ENCODE assay signal across 8 mouse cellular contexts in the genomic region with DNA sequence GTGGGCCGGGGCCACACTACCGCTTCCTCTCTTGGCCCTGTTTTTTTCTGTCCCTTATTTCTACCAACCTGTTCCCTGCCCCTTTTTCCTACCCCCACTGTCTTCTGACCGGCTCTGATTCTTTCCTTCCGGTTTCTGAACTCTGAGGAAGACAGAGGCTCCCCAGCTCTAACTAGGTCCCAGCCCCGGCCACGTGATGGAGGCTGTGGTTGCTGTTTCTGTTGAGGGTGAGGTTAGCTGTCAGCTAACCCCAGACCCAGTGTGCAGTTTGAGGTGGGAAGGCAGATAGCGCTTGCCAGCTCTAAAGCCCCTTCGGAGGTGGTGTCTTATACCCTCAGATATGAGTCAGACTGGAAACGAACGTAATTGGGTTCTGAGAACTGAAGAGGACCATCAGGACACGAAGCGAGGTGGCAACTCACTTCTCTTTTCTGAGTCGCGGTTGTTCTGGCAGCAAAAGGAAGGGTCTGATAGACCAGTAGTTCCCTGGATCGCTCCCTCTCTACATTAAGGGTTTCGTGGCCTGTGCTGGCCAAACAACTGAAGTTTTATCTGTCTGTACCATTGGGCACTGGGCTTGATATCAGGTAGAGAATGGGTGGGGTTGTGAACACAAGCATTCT. TPM values are rescaled to one million over a fixed set of nuclear protein-coding genes. Genes with fewer than 3 reads are reported as not detected.
DNase-seq lines count a peak whose midpoint lies in the region; ATAC-seq lines count a peak whose summit lies in the region.

No protein-coding gene starts in this region.

- no peaks in the 10 kb centered on the region for H3K27me3 ChIP-seq in embryonic facial prominence, embryonic 14.5 days (replicated peaks; ENCODE audit: control insufficient read depth, insufficient read depth, low read length)
- H3K27me3 ChIP-seq in limb, embryonic 15.5 days = 0 out of 2 replicates have a peak, but pooled peaks cover 5% of the 10 kb centered on the region
- H3K27me3 ChIP-seq in midbrain, embryonic 14.5 days (ENCODE audit: control insufficient read depth, insufficient read depth, low read length) = no peaks in the 10 kb centered on the region

- H3K9me3 ChIP-seq in embryonic facial prominence, embryonic 14.5 days (ENCODE audit: control insufficient read depth, low read length) = no peaks in the 10 kb centered on the region
- no peaks in the 10 kb centered on the region for H3K9me3 ChIP-seq in limb, embryonic 15.5 days
- H3K9me3 ChIP-seq in midbrain, embryonic 14.5 days (ENCODE audit: control insufficient read depth, low read length) = no peaks in the 10 kb centered on the region

- H3K4me2 ChIP-seq in embryonic facial prominence, embryonic 14.5 days (ENCODE audit: low read depth, low read length) = peak overlapping the region; percentile 100
- H3K4me2 ChIP-seq in limb, embryonic 15.5 days = peak overlapping the region; percentile 99
- peak overlapping the region; percentile 99 for H3K4me2 ChIP-seq in midbrain, embryonic 14.5 days (ENCODE audit: low read length)

- no peak overlapping the region; the same call in 1 of the 2 replicates for H3K27ac ChIP-seq in embryonic facial prominence, embryonic 14.5 days (replicated peaks; ENCODE audit: low read depth, low read length)
- H3K27ac ChIP-seq in limb, embryonic 15.5 days = no peak overlapping the region
- H3K27ac ChIP-seq in midbrain, embryonic 14.5 days (replicated peaks; ENCODE audit: low read depth, low read length) = peak overlapping the region; percentile 70; the same call in 1 of the 2 replicates

- H3K9ac ChIP-seq in embryonic facial prominence, embryonic 14.5 days (ENCODE audit: low read depth, low read length) = 0 out of 2 replicates have a peak overlapping the region, but pooled peaks have one; percentile 60
- no peak overlapping the region for H3K9ac ChIP-seq in limb, embryonic 15.5 days
- peak overlapping the region; percentile 75 for H3K9ac ChIP-seq in midbrain, embryonic 14.5 days (replicated peaks; ENCODE audit: low read length)

- peak overlapping the region; percentile 54 for H3K4me3 ChIP-seq in embryonic facial prominence, embryonic 14.5 days (ENCODE audit: low read depth, low read length)
- peak overlapping the region; percentile 49; the same call in 1 of the 2 replicates for H3K4me3 ChIP-seq in limb, embryonic 15.5 days
- peak overlapping the region; percentile 59 for H3K4me3 ChIP-seq in midbrain, embryonic 14.5 days (replicated peaks; ENCODE audit: low read depth, low read length)

- intact Hi-C loops in heart, postnatal 14 days (cut with DNase I) = no loop called here

- H3K36me3 ChIP-seq in embryonic facial prominence, embryonic 14.5 days (ENCODE audit: control insufficient read depth, insufficient read depth, low read length) = no peaks in the 10 kb centered on the region
- H3K36me3 ChIP-seq in limb, embryonic 15.5 days = no peaks in the 10 kb centered on the region
- H3K36me3 ChIP-seq in midbrain, embryonic 14.5 days (ENCODE audit: control insufficient read depth, insufficient read depth, low read length) = 0 out of 2 replicates have a peak, but pooled peaks cover 8% of the 10 kb centered on the region

- no peak for ATAC-seq in embryonic facial prominence, embryonic 14.5 days (ENCODE audit: low read depth)
- ATAC-seq in limb, embryonic 15.5 days (ENCODE audit: insufficient number of reproducible peaks, low FRiP score, low TSS enrichment, low read depth) = no peak
- ATAC-seq in midbrain, embryonic 14.5 days (ENCODE audit: low FRiP score, low TSS enrichment) = no peak

- peak; percentile 43 for DNase-seq in layer of hippocampus, adult 11-12 months (ENCODE audit: low spot score)
- no peak for DNase-seq in layer of hippocampus, adult 8-10 months (ENCODE audit: low spot score in 2 of 2)
- DNase-seq in embryonic facial prominence, embryonic 14.5 days (ENCODE audit: low spot score) = no peak
- peak; percentile 25 to 29 for DNase-seq in heart, postnatal 14 days
- DNase-seq in midbrain, embryonic 14.5 days = no peak
- peak; percentile 46 for DNase-seq in telencephalon, adult 2 months (ENCODE audit: low read depth, low spot score)
- no peak for DNase-seq in cerebellum, adult 9-10 months

- 57% methylated on average over 16 of the region's 16 CpGs for WGBS in embryonic facial prominence, embryonic 14.5 days
- WGBS in limb, embryonic 15.5 days = 64% methylated on average over 16 of the region's 16 CpGs
- WGBS in midbrain, embryonic 14.5 days = 65% methylated on average over 16 of the region's 16 CpGs

- no peaks in the 10 kb centered on the region for H3K4me1 ChIP-seq in embryonic facial prominence, embryonic 14.5 days (ENCODE audit: control insufficient read depth, insufficient read depth, low read length)
- peaks cover 13% of the 10 kb centered on the region for H3K4me1 ChIP-seq in limb, embryonic 15.5 days
- H3K4me1 ChIP-seq in midbrain, embryonic 14.5 days (ENCODE audit: control insufficient read depth, insufficient read depth, low read length) = peaks cover 12% of the 10 kb centered on the region

RNA-seq across cellular contexts. Expression of a gene that starts 2.4 kb away (rescaled TPM):
- 10 to 100 TPM; 14.5 to 15.9 (median 15.1) TPM for total RNA-seq in layer of hippocampus, adult 8-10 months (2022)
- polyA plus RNA-seq in embryonic facial prominence, embryonic 14.5 days (2014; fragmentation: Nextera tagmentation; extraction: Ambion mirVana) = 5.3 and 6.4 TPM in 2 replicates
- total RNA-seq in heart, postnatal 14 days (2021) = 1 to 10 TPM; 3.4 to 4.5 TPM
- 4.1 and 5.1 TPM in 2 replicates for polyA plus RNA-seq in limb, embryonic 15.5 days (2015; fragmentation: Nextera tagmentation; extraction: Ambion mirVana)
- polyA plus RNA-seq in midbrain, embryonic 14.5 days (2014; fragmentation: Nextera tagmentation; extraction: Ambion mirVana) = 26.4 and 28.0 TPM in 2 replicates

RNA-seq across cellular contexts. Expression of a gene that starts 25.7 kb away (rescaled TPM):
- 1,000 to 10,000 TPM; 1,746 to 1,909 (median 1,854) TPM for total RNA-seq in layer of hippocampus, adult 8-10 months (2022)
- 3,072 and 3,339 TPM in 2 replicates for polyA plus RNA-seq in embryonic facial prominence, embryonic 14.5 days (2014; fragmentation: Nextera tagmentation; extraction: Ambion mirVana)
- total RNA-seq in heart, postnatal 14 days (2021) = 100 to 1,000 TPM; 658 to 665 TPM
- polyA plus RNA-seq in limb, embryonic 15.5 days (2015; fragmentation: Nextera tagmentation; extraction: Ambion mirVana) = 3,280 and 3,478 TPM in 2 replicates
- polyA plus RNA-seq in midbrain, embryonic 14.5 days (2014; fragmentation: Nextera tagmentation; extraction: Ambion mirVana) = 4,878 and 5,143 TPM in 2 replicates

RNA-seq across cellular contexts. Expression of a gene that starts 37.6 kb away (rescaled TPM):
- 10 to 100 TPM; 32.1 to 40.8 (median 39.0) TPM for total RNA-seq in layer of hippocampus, adult 8-10 months (2022)
- 26.0 and 27.5 TPM in 2 replicates for polyA plus RNA-seq in embryonic facial prominence, embryonic 14.5 days (2014; fragmentation: Nextera tagmentation; extraction: Ambion mirVana)
- total RNA-seq in heart, postnatal 14 days (2021) = 10 to 100 TPM; 16.8 to 20.0 TPM
- 14.2 and 15.9 TPM in 2 replicates for polyA plus RNA-seq in limb, embryonic 15.5 days (2015; fragmentation: Nextera tagmentation; extraction: Ambion mirVana)
- 72.2 and 89.3 TPM in 2 replicates for polyA plus RNA-seq in midbrain, embryonic 14.5 days (2014; fragmentation: Nextera tagmentation; extraction: Ambion mirVana)

Comparison
In these comparisons a context has a peak if more than half of its experiments do, and no peak if none do; other contexts are left out.
1. DNase-seq: peak in layer of hippocampus, adult 11-12 months (single experiment), heart, postnatal 14 days (2 of 2) and telencephalon, adult 2 months (single experiment); none in layer of hippocampus, adult 8-10 months (0 of 2), embryonic facial prominence, embryonic 14.5 days (single experiment), midbrain, embryonic 14.5 days (single experiment) and cerebellum, adult 9-10 months (single experiment).
2. Peak in every context shown above with its lines, with median percentiles within 50 percentile points of each other: H3K4me2 ChIP-seq and H3K4me3 ChIP-seq.